Mouse (Mus musculus) heart, embryonic 16.5 days (tissue): ENCODE results near the gene L1td1. TPM values are rescaled to one million over a fixed set of nuclear protein-coding genes. Genes with fewer than 3 reads are reported as not detected.
A peak's percentile ranks its signal among the peaks of the same experiment; 100 is the strongest.
"Not testable (repeated sequence)": the region's sequence is repeated elsewhere in the genome, so short reads cannot be mapped to it uniquely, and the experiment has no call there.

Experiments used
- ATAC-seq: fragments of 200-750 bp; cut with Nextera tagmentation; replicated peaks from 2 replicates; pipeline ENCODE4 v1.8.0; 2017; ENCODE audit warnings: moderate number of reproducible peaks; ENCODE audit not compliant: insufficient read depth, low FRiP score; ENCODE audit errors: extremely low read depth
- H3K27ac ChIP-seq: fragments of 300-500 bp; sonication (generic); 2 replicates; pipeline ENCODE4 v1.5.1; 2014; ENCODE audit warnings: mild to moderate bottlenecking, low read length, control low read depth, moderate library complexity
- H3K27me3 ChIP-seq: fragments of 300-500 bp; sonication (generic); 2 replicates; pipeline ENCODE4 v1.6.1; 2014; ENCODE audit warnings: low read length, mixed read lengths; ENCODE audit not compliant: control insufficient read depth, insufficient read depth
- H3K36me3 ChIP-seq: fragments of 300-500 bp; sonication (generic); 2 replicates; pipeline ENCODE4 v1.6.1; 2014; ENCODE audit not compliant: control insufficient read depth, insufficient read depth
- H3K4me1 ChIP-seq: fragments of 300-500 bp; sonication (generic); 2 replicates; pipeline ENCODE4 v1.6.1; 2014; ENCODE audit warnings: low read length, mixed read lengths; ENCODE audit not compliant: control insufficient read depth, insufficient read depth
- H3K4me2 ChIP-seq: fragments of 300-500 bp; sonication (generic); 2 replicates; pipeline ENCODE4 v1.6.1; 2014; ENCODE audit warnings: low read depth, mild to moderate bottlenecking, control low read depth, low read length
- H3K4me3 ChIP-seq: fragments of 300-500 bp; sonication (generic); 2 replicates; pipeline ENCODE4 v1.5.1; 2014; ENCODE audit warnings: mild to moderate bottlenecking, control low read depth, low read length
- H3K9ac ChIP-seq: fragments of 300-500 bp; sonication (generic); 2 replicates; pipeline ENCODE4 v1.6.1; 2014; ENCODE audit warnings: low read length, control low read depth
- H3K9me3 ChIP-seq: fragments of 300-500 bp; sonication (generic); replicated peaks from 2 replicates; pipeline ENCODE4 v1.6.1; 2016; ENCODE audit warnings: low read length; ENCODE audit not compliant: control insufficient read depth
- WGBS: fragments of 180-500 bp; shearing (Covaris S2); extraction: QIAGEN DNeasy Blood & Tissue Kit; methylation state at CpG from one replicate; pipeline ENCODE4 v1.1.7; 2014; 5-methylcytosine and 5-hydroxymethylcytosine counted together
- polyA plus RNA-seq: library from polyadenylated mRNA; unstranded; fragments of >200 nt; fragmentation: Nextera tagmentation; extraction: Ambion mirVana; gene quantifications from 2 replicates; pipeline ENCODE4 v1.2.1, GENCODE M21; 2015

L1td1 gene
- polyA plus RNA-seq, 1 experiment from 2014 or later = not detected

GRCm38 (mm10) chr4:98700156-98700555 is 26.4 kb upstream of the L1td1 start:
- Histone ChIP-seq H3K9me3 (no peaks in the 10 kb centered on the region), H3K4me1 (peaks cover 7% of the 10 kb centered on the region; the same call in 1 of the 2 replicates), H3K36me3 (no peaks in the 10 kb centered on the region), H3K27me3 (no peaks in the 10 kb centered on the region), H3K4me3 (no peak overlapping the region), H3K27ac (no peak overlapping the region), H3K9ac (no peak overlapping the region), H3K4me2 (no peak overlapping the region)
- no peak for ATAC-seq
- 91% methylated on average over 3 of the region's 3 CpGs for WGBS

- H3K4me1 ChIP-seq = peaks cover 7% of the 10 kb centered on the region; the same call in 1 of the 2 replicates
- peak overlapping the region; percentile 40; the same call in 1 of the 2 replicates for H3K4me2 ChIP-seq
- no peak overlapping the region for H3K4me3 ChIP-seq
- 24% methylated on average over 12 of the region's 12 CpGs for WGBS
- no peak overlapping the region for H3K27ac ChIP-seq
- H3K36me3 ChIP-seq = no peaks in the 10 kb centered on the region
- peak overlapping the region; percentile 35; the same call in 1 of the 2 replicates for H3K9ac ChIP-seq
- no peaks in the 10 kb centered on the region for H3K9me3 ChIP-seq
- ATAC-seq = 0 out of 2 replicates have a peak, but pooled peaks have one; percentile 53
- no peaks in the 10 kb centered on the region for H3K27me3 ChIP-seq
Measured at GRCm38 (mm10) chr4:98702201-98702894, 24.2 kb upstream of the L1td1 start.

- no peak overlapping the region for H3K27ac ChIP-seq
- no peak for ATAC-seq
- H3K36me3 ChIP-seq = no peaks in the 10 kb centered on the region
- no peaks in the 10 kb centered on the region for H3K9me3 ChIP-seq
- no peak overlapping the region for H3K4me3 ChIP-seq
- no peak overlapping the region for H3K4me2 ChIP-seq
- H3K4me1 ChIP-seq = no peaks in the 10 kb centered on the region
- no peaks in the 10 kb centered on the region for H3K27me3 ChIP-seq
- 86% methylated on average over 8 of the region's 8 CpGs for WGBS
- H3K9ac ChIP-seq = no peak overlapping the region
Measured at GRCm38 (mm10) chr4:98710891-98711290, 15.6 kb upstream of the L1td1 start.

- Histone ChIP-seq H3K9me3 (no peaks in the 10 kb centered on the region), H3K27ac (no peak overlapping the region), H3K4me3 (no peak overlapping the region), H3K9ac (no peak overlapping the region), H3K4me1 (no peaks in the 10 kb centered on the region), H3K27me3 (no peaks in the 10 kb centered on the region), H3K36me3 (no peaks in the 10 kb centered on the region), H3K4me2 (no peak overlapping the region)
- ATAC-seq = no peak
- 85% methylated on average over 17 of the region's 17 CpGs for WGBS
Measured at GRCm38 (mm10) chr4:98717735-98718546, 8.6 kb upstream of the L1td1 start.

GRCm38 (mm10) chr4:98718547-98718917 is 8.0 kb upstream of the L1td1 start:
- Histone ChIP-seq H3K9ac (no peak overlapping the region), H3K36me3 (no peaks in the 10 kb centered on the region), H3K27me3 (no peaks in the 10 kb centered on the region), H3K27ac (no peak overlapping the region), H3K4me2 (no peak overlapping the region), H3K4me1 (no peaks in the 10 kb centered on the region), H3K9me3 (no peaks in the 10 kb centered on the region), H3K4me3 (no peak overlapping the region)
- ATAC-seq = no peak
- 76% methylated on average over 10 of the region's 10 CpGs for WGBS

GRCm38 (mm10) chr4:98722454-98722853 is 4.1 kb upstream of the L1td1 start:
- H3K27ac ChIP-seq = no peak overlapping the region
- H3K36me3 ChIP-seq = no peaks in the 10 kb centered on the region
- WGBS = 15% methylated on average over 8 of the region's 8 CpGs
- H3K9ac ChIP-seq = no peak overlapping the region
- H3K9me3 ChIP-seq = no peaks in the 10 kb centered on the region
- H3K4me1 ChIP-seq = peaks cover 5% of the 10 kb centered on the region
- H3K4me3 ChIP-seq = no peak overlapping the region
- H3K4me2 ChIP-seq = no peak overlapping the region
- no peak for ATAC-seq
- peaks cover under 1% of the 10 kb centered on the region; the same call in 1 of the 2 replicates for H3K27me3 ChIP-seq

- WGBS = 89% methylated on average over 1 of the region's 1 CpGs
- not testable (repeated sequence) for H3K27ac ChIP-seq, ATAC-seq, H3K36me3 ChIP-seq, H3K9me3 ChIP-seq, H3K9ac ChIP-seq, H3K4me2 ChIP-seq, H3K4me3 ChIP-seq
- Histone ChIP-seq H3K27me3 (peaks cover 12% of the 10 kb centered on the region), H3K4me1 (peaks cover 13% of the 10 kb centered on the region)
Measured at GRCm38 (mm10) chr4:98724682-98725081, 1.9 kb upstream of the L1td1 start.

GRCm38 (mm10) chr4:98725439-98725838 is 1.1 kb upstream of the L1td1 start:
- no peak for ATAC-seq
- H3K4me2 ChIP-seq = no peak overlapping the region
- H3K36me3 ChIP-seq = no peaks in the 10 kb centered on the region
- no peak overlapping the region for H3K4me3 ChIP-seq
- H3K27ac ChIP-seq = no peak overlapping the region
- no peaks in the 10 kb centered on the region for H3K9me3 ChIP-seq
- H3K4me1 ChIP-seq = peaks cover 13% of the 10 kb centered on the region
- H3K9ac ChIP-seq = no peak overlapping the region
- H3K27me3 ChIP-seq = peaks cover 12% of the 10 kb centered on the region
- WGBS = 34% methylated on average over 4 of the region's 4 CpGs
